Mouse (Mus musculus) cerebellum, postnatal 36 days (tissue): ENCODE data around the gene Ralgapb.
A peak's percentile ranks its signal among the peaks of the same experiment; 100 is the strongest.

Experiments
- DNase-seq, 2 experiments: peaks; one replicate each; pipeline ENCODE4 v3.0.0; 2021 to 2022; ENCODE audit warnings: mixed read lengths in 2 of 2

The Ralgapb gene

DNA sequence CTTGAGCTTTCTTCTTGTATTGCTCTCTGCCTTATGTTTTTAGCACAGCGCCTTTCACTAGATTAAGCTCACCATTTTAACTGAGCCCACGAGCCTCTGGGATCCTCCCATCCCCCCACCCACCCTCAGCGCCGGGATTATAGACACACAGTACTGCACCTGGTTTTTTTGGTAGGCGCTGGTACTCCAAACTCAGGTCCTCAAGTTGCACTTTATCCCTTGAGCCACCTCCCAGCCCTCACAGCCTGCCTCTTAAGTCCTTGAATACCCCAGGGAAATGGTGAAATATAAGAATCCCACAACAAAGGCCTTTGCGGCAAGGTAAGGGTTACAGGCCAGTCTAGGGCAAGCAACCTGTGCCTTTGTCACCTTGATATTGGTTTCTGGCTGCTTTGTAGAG is 110.2 kb downstream of the Ralgapb start:
- DNase-seq = no peak

DNA sequence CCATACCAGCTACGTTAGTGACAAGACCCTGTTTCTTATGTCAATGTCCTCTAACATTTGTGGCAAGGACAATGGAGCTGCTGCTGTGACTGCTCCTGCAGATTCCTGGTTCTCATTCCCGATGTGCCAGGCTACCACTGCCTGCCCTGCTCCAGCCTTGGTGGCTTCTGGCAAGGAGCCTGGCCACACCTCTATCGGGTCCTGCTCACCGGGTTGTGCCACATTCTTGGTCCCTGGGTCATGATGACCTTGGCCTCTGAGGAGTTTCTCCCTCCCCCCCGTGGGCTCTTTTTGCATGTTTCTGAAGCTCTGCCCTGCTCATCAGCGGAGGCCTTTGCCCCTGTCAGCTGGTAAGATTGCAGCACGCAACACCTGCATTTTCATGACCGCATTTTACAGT is 113.4 kb downstream of the Ralgapb start:
- no peak for DNase-seq

GRCm38 (mm10) chr2:158524129-158524860 is 114.6 kb downstream of the Ralgapb start:
- DNase-seq = no peak

GRCm38 (mm10) chr2:158534090-158534489 is 124.4 kb downstream of the Ralgapb start:
- peak; percentile 44 to 51 for DNase-seq

DNA sequence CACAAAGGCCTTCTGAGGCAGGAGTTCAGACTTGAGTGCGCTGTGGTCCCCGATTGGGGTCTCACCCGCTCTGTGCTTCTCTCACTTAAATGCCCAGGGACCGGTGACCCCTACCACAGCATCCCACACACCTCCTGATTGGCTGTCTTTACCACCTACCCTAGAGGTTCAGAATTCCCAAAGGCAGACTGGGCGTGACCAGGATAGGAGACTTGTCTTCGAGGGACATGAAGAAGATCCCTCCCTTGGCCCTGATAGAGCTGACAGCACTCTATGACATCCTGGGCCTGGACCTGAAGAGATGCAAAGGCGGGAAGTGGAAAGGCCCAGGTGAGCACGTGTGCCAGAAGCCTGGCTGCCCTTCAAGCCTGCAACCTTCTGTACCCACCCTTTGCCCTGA is 124.9 kb downstream of the Ralgapb start:
- no peak for DNase-seq

GRCm38 (mm10) chr2:158539433-158540305 is 130.0 kb downstream of the Ralgapb start:
- no peak for DNase-seq

GRCm38 (mm10) chr2:158541286-158541685 is 131.6 kb downstream of the Ralgapb start:
- no peak for DNase-seq

DNA sequence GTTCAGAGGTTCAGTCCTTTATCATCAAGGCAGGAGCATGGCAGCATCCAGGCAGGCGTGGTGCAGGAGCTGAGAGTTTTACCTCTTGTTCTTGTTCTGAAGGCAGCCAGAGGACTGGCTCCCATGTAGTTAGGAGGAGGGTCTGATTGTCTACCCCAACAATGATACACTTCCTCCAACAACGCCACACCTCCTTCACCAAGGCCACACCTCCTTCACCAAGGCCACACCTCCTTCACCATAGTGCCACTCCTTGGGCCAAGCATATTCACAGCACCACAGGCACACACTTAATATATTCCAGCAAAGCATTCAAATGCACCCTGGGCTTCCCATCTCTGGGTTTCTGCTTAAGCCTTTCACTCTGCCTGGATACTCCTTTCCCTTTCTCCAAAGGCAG is 135.6 kb downstream of the Ralgapb start:
- no peak for DNase-seq

GRCm38 (mm10) chr2:158546751-158547150 is 137.1 kb downstream of the Ralgapb start:
- peak; percentile 67 for DNase-seq
